Mouse (Mus musculus) embryonic fibroblast, embryonic 13.5 days (primary cell): ENCODE data around the gene Otol1. TPM values are rescaled to one million over a fixed set of nuclear protein-coding genes. Genes with fewer than 3 reads are reported as not detected.
A peak's percentile ranks its signal among the peaks of the same experiment; 100 is the strongest.

ENCODE experiments used
- H3K27ac ChIP-seq: 2 replicates; pipeline ENCODE4 v1.5.1; 2012; ENCODE audit warnings: low read length, control low read depth, inconsistent platforms; ENCODE audit not compliant: insufficient read depth
- H3K4me1 ChIP-seq: 2 replicates; pipeline ENCODE4 v1.6.1; 2011; ENCODE audit warnings: low read length; ENCODE audit not compliant: control insufficient read depth, insufficient read depth
- H3K4me3 ChIP-seq: 2 replicates; pipeline ENCODE4 v1.5.1; 2011; ENCODE audit warnings: mild to moderate bottlenecking, control low read depth, low read length; ENCODE audit not compliant: insufficient read depth
- CTCF ChIP-seq: IDR thresholded peaks from 2 replicates; pipeline ENCODE4 v1.5.1; 2011; ENCODE audit warnings: mild to moderate bottlenecking, control low read depth, low read length, moderate library complexity, borderline replicate concordance; ENCODE audit not compliant: insufficient read depth
- POLR2A ChIP-seq: IDR thresholded peaks from 2 replicates; pipeline ENCODE4 v1.6.1; 2011; ENCODE audit warnings: low read depth, mild to moderate bottlenecking, control low read depth, low read length, moderate library complexity
- polyA plus RNA-seq: library from polyadenylated mRNA; stranded (reverse); fragments of >200 nt; gene quantifications from 2 replicates; pipeline ENCODE4 v1.2.4, GENCODE M21; 2011; ENCODE audit warnings: low read depth; ENCODE audit not compliant: missing spikeins, insufficient read length

Otol1 gene
- not detected in 2 replicates for polyA plus RNA-seq

DNA sequence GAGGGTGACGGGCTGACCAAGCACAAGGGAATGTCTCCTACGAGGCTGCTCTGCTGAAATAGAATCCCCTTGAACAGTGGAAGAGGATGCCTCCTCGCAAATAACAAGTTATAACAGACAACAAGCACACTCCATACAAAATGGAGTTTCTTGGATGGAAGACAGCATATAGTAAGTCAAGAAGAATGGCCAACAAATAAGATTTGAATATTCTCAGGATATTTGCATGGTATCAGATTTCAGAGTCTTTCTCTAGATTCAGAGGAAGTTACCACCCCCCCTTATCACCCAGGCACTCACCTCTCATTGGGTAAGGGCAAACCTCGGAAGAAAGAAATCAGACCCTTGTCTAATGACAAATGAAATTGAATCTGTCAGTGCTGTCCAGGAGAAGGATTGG is at the start of gene Otol1:
TSS of gene Otol1 (plus strand) at position 301 of the 400 bp plus-strand sequence.
- no peak within 1 kb of the TSS for H3K27ac ChIP-seq
- no peak within 1 kb of the TSS for H3K4me3 ChIP-seq
- H3K4me1 ChIP-seq = peaks cover 2% of the 10 kb centered on the region; the same call in 1 of the 2 replicates
- no peak for TF ChIP-seq CTCF
- no peak for TF ChIP-seq POLR2A

DNA sequence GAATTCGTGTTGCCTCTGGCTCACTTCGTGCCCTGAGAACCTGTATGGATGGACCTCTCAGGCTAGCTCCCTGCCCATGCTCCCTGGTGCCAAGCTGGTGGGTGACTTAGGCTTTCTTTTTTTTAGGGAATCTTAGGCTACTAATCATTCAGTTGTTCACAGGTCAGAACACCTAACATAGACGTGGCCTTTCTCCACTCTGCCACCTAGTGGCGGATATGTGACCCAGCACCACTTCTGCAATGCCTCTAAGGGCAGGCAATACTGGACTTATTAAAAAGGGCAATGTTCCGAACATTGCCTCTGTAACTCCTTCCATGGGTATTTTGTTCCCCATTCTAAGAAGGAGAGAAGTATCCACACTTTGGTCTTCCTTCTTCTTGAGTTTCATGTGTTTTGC is 45.2 kb upstream of the Otol1 start:
- Histone ChIP-seq H3K4me3 (no peak overlapping the region), H3K27ac (no peak overlapping the region), H3K4me1 (no peaks in the 10 kb centered on the region)
- TF ChIP-seq CTCF = peak; percentile 54; the same call in 1 of the 2 replicates
- no peak for TF ChIP-seq POLR2A

GRCm38 (mm10) chr3:69971482-69972097 is 35.8 kb upstream of the Otol1 start:
- TF ChIP-seq CTCF = no peak
- no peak for TF ChIP-seq POLR2A
- no peak overlapping the region for H3K4me3 ChIP-seq
- no peaks in the 10 kb centered on the region; the same call in 1 of the 2 replicates for H3K4me1 ChIP-seq

GRCm38 (mm10) chr3:69978092-69978491 is 29.3 kb upstream of the Otol1 start:
- no peak overlapping the region for H3K4me3 ChIP-seq
- H3K4me1 ChIP-seq = no peaks in the 10 kb centered on the region; the same call in 1 of the 2 replicates
- TF ChIP-seq CTCF = no peak
- no peak for TF ChIP-seq POLR2A
- H3K27ac ChIP-seq = no peak overlapping the region

More at GRCm38 (mm10) chr3:69971482-69972097, 35.8 kb upstream of the Otol1 start:
- no peak overlapping the region for H3K27ac ChIP-seq

DNA sequence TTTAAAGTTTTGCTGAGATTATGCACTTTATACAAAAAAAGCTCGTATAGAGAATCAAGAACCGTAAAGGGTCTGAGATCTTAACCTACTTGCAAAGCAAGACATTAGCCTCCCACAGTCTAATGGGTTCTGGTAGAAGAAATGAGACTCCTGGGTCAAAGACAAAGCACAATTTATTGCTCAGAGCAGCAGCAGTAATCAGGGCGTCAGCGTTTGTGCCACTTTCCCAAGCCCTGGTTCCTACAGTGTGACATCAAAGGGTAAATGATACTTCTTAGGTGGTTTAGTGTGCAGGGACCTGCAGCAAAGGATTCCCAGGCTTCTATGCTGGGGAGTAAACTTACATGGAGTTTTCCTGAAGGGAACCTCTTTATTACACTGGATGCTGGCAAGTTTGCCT is 13.6 kb upstream of the Otol1 start:
- H3K4me1 ChIP-seq = no peaks in the 10 kb centered on the region
- no peak overlapping the region for H3K27ac ChIP-seq
- no peak overlapping the region for H3K4me3 ChIP-seq
- TF ChIP-seq POLR2A = no peak
- no peak for TF ChIP-seq CTCF

GRCm38 (mm10) chr3:70001540-70001939 is 5.9 kb upstream of the Otol1 start:
- H3K27ac ChIP-seq = no peak overlapping the region

DNA sequence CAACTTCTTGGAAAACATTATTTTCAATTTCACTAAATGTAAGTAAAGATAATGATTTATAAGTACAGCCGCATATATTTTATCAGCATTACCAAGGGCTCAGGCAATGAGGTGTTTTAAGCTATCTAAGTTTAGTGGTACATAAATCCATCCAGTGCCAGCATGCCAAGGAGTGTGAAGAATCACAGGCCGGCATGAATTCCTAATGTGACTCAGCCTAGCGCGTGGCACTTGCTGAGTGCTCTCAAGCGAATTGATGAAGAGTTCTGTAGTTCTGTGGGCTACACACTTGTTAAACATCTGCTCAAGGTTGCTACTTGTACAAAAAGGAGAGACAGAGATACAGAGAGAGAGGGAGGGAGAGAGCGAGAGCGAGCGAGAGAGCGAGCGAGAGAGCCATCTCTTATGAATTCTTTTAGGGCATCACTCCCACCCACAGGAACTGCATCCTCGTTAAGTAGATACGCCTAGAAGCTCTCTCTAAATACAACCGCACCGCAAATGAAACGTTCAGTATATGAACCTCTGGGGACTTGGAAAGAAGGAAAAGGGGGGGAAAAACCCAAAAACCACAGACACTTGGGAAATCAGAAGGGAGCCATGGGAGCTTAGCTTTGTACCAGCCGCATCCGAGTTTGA is 4.2 kb upstream of the Otol1 start:
- TF ChIP-seq POLR2A (no peak), CTCF (no peak)
- Histone ChIP-seq H3K27ac (no peak overlapping the region), H3K4me1 (peaks cover 2% of the 10 kb centered on the region; the same call in 1 of the 2 replicates), H3K4me3 (no peak overlapping the region)

More at GRCm38 (mm10) chr3:70001540-70001939, 5.9 kb upstream of the Otol1 start:
- no peak overlapping the region for H3K4me3 ChIP-seq
- no peak for TF ChIP-seq CTCF
- H3K4me1 ChIP-seq = peaks cover 2% of the 10 kb centered on the region; the same call in 1 of the 2 replicates

DNA sequence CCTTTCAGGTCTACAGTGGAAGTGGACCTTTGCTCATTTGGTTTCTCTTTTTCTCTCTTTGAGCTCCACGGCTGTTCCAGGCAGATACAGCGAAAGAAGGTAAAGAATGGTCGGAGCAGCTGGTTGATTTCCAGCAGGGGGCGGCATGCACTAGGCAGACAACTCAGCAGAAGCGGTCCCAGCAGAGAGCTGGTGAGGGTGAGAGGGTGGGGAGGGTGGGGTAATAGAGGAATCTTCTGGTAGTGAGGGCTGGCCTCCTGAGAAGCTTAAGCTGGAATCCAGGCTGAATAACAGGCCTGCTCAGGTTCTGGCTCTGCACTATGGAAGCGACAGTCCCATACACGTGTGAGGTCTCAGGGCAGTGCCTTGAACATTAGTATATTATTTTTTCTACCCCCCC is 3.5 kb upstream of the Otol1 start:
- Histone ChIP-seq H3K27ac (no peak overlapping the region), H3K4me1 (peaks cover 2% of the 10 kb centered on the region; the same call in 1 of the 2 replicates)
- peak; percentile 38; the same call in 1 of the 2 replicates for TF ChIP-seq CTCF
- TF ChIP-seq POLR2A = no peak

GRCm38 (mm10) chr3:70004379-70004778 is 3.0 kb upstream of the Otol1 start:
- Histone ChIP-seq H3K4me1 (peaks cover 2% of the 10 kb centered on the region; the same call in 1 of the 2 replicates), H3K4me3 (no peak overlapping the region), H3K27ac (no peak overlapping the region)
- TF ChIP-seq POLR2A = no peak
- no peak for TF ChIP-seq CTCF

More for the DNA sequence above, 3.5 kb upstream of the Otol1 start:
- H3K4me3 ChIP-seq = no peak overlapping the region

DNA sequence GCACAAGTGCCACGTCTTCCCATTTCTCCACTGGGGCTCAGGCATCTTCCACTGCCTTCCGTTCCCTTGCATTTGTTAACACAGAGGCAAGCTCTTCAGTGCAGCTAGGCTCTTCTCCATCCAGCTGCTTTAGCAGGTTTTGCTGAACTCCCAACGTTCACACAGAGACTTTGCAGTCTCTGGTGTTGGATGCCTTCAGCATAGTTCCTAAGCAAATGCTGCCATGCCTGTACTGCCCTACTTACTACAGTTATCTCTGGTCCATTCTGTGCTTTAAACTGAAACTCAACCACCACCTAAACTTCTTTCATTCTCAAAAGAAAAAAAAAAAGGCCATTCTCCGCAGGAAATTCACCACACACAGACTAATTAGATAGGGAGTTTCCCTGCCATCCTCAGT is 5.2 kb downstream of the Otol1 start:
- Histone ChIP-seq H3K4me3 (no peak overlapping the region), H3K4me1 (no peaks in the 10 kb centered on the region), H3K27ac (no peak overlapping the region)
- TF ChIP-seq POLR2A (no peak), CTCF (no peak)
